Mouse (Mus musculus): Measurements from ENCODE around the gene Srrd.

Gene Srrd

DNA sequence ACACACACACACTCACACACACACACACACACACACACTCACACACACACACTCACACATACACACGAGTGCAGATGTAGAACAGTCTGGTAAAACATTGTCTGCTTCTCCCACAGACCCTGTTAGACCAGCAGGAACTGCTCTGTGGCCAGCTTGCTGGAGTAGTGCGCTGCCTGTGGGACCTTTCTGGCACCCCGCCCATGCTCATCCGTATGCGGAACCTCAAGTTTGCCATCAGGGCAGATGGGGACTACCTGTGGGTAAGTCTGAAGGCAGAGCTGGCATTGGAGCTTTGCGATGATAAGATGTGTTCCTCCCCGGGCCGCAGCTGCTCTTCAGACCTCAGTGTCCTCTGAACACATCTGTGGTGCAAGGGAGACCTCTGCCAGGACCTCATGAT, 6.3 kb upstream of the Srrd start:
- Histone ChIP-seq H3K27me3 (ENCODE audit: insufficient read depth, low read length) (no peaks in the 10 kb centered on the region), H3K4me3 (replicated peaks; ENCODE audit: low read length) (no peak overlapping the region), H3K4me1 (replicated peaks; ENCODE audit: low read depth, low read length) (no peaks in the 10 kb centered on the region), H3K9me3 (ENCODE audit: low read length) (no peaks in the 10 kb centered on the region), H3K36me3 (ENCODE audit: insufficient read depth, low read length) (peaks cover 94% of the 10 kb centered on the region)
- TF ChIP-seq NANOG (IDR thresholded peaks at IDR 0.05; ENCODE audit: borderline replicate concordance, low read length), result no peak
- TF ChIP-seq POU5F1 (IDR thresholded peaks at IDR 0.05; ENCODE audit: borderline replicate concordance, low read length), result no peak

GRCm38 (mm10) chr5:112346211-112346965, 3.5 kb upstream of the Srrd start:
- no peak for TF ChIP-seq NANOG (IDR thresholded peaks at IDR 0.05; ENCODE audit: borderline replicate concordance, low read length)
- no peak for TF ChIP-seq CTCF (conservative IDR thresholded peaks at IDR 0.05; ENCODE audit: low read length)
- no peak for TF ChIP-seq POU5F1 (IDR thresholded peaks at IDR 0.05; ENCODE audit: borderline replicate concordance, low read length)
- Histone ChIP-seq H3K36me3 (ENCODE audit: insufficient read depth, low read length) (peaks cover 68% of the 10 kb centered on the region), H3K4me3 (replicated peaks; ENCODE audit: low read length) (no peak overlapping the region), H3K9me3 (ENCODE audit: low read length) (no peaks in the 10 kb centered on the region), H3K27me3 (ENCODE audit: insufficient read depth, low read length) (no peaks in the 10 kb centered on the region), H3K4me1 (replicated peaks; ENCODE audit: low read depth, low read length) (peaks cover 20% of the 10 kb centered on the region)

GRCm38 (mm10) chr5:112344092-112344960, 1.5 kb upstream of the Srrd start:
- H3K27me3 ChIP-seq (ENCODE audit: insufficient read depth, low read length), result no peaks in the 10 kb centered on the region
- no peaks in the 10 kb centered on the region for H3K9me3 ChIP-seq (ENCODE audit: low read length)
- H3K36me3 ChIP-seq (ENCODE audit: insufficient read depth, low read length), result peaks cover 66% of the 10 kb centered on the region
- H3K4me3 ChIP-seq (replicated peaks; ENCODE audit: low read length), result no peak overlapping the region
- TF ChIP-seq POU5F1 (IDR thresholded peaks at IDR 0.05; ENCODE audit: borderline replicate concordance, low read length) (no peak), NANOG (IDR thresholded peaks at IDR 0.05; ENCODE audit: borderline replicate concordance, low read length) (no peak), CTCF (conservative IDR thresholded peaks at IDR 0.05; ENCODE audit: low read length) (no peak)
- peaks cover 26% of the 10 kb centered on the region for H3K4me1 ChIP-seq (replicated peaks; ENCODE audit: low read depth, low read length)

DNA sequence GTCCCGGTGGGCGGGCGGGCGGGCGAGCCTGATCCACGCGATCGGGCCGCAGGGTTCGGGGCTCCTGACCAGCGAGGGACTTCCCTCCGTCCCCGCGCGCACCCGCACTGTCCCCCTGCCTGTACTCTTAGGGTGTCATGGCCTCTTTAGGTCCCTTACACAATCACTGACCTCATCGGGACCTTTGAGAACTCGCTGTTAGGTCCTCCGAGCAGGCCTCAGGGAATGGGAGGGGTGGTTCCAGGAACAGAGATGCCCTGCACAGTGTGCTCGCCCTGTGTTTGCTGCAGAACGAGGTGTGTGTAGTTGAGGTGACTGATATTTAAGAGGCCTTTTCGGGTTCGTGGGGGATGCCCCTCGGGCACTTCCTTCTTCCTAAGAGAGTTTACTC, 360 bp upstream of the Srrd start:
- Histone ChIP-seq H3K9me3 (ENCODE audit: low read length) (no peaks in the 10 kb centered on the region), H3K4me3 (replicated peaks; ENCODE audit: low read length) (peak overlapping the region; percentile 96), H3K4me1 (replicated peaks; ENCODE audit: low read depth, low read length) (peaks cover 26% of the 10 kb centered on the region), H3K36me3 (ENCODE audit: insufficient read depth, low read length) (peaks cover 66% of the 10 kb centered on the region), H3K27me3 (ENCODE audit: insufficient read depth, low read length) (no peaks in the 10 kb centered on the region)
- no peak for TF ChIP-seq CTCF (conservative IDR thresholded peaks at IDR 0.05; ENCODE audit: low read length)
- TF ChIP-seq POU5F1 (IDR thresholded peaks at IDR 0.05; ENCODE audit: borderline replicate concordance, low read length), result no peak
- TF ChIP-seq NANOG (IDR thresholded peaks at IDR 0.05; ENCODE audit: borderline replicate concordance, low read length), result no peak

- no peak overlapping the region for H3K4me3 ChIP-seq (replicated peaks; ENCODE audit: low read length)
- H3K4me1 ChIP-seq (replicated peaks; ENCODE audit: low read depth, low read length), result peaks cover 28% of the 10 kb centered on the region
- TF ChIP-seq CTCF (conservative IDR thresholded peaks at IDR 0.05; ENCODE audit: low read length), result no peak
- TF ChIP-seq NANOG (IDR thresholded peaks at IDR 0.05; ENCODE audit: borderline replicate concordance, low read length), result no peak
- no peak for TF ChIP-seq POU5F1 (IDR thresholded peaks at IDR 0.05; ENCODE audit: borderline replicate concordance, low read length)
- no peaks in the 10 kb centered on the region for H3K27me3 ChIP-seq (ENCODE audit: insufficient read depth, low read length)
- H3K9me3 ChIP-seq (ENCODE audit: low read length), result no peaks in the 10 kb centered on the region
- H3K36me3 ChIP-seq (ENCODE audit: insufficient read depth, low read length), result peaks cover 69% of the 10 kb centered on the region
These were observed 3.6 kb downstream of the Srrd start for GRCm38 (mm10) chr5:112339215-112339614.

GRCm38 (mm10) chr5:112337004-112337403, 5.8 kb downstream of the Srrd start:
- no peak overlapping the region for H3K4me3 ChIP-seq (replicated peaks; ENCODE audit: low read length)
- peaks cover 25% of the 10 kb centered on the region for H3K4me1 ChIP-seq (replicated peaks; ENCODE audit: low read depth, low read length)
- no peaks in the 10 kb centered on the region for H3K9me3 ChIP-seq (ENCODE audit: low read length)
- no peak for TF ChIP-seq CTCF (conservative IDR thresholded peaks at IDR 0.05; ENCODE audit: low read length)
- no peak for TF ChIP-seq POU5F1 (IDR thresholded peaks at IDR 0.05; ENCODE audit: borderline replicate concordance, low read length)
- no peak for TF ChIP-seq NANOG (IDR thresholded peaks at IDR 0.05; ENCODE audit: borderline replicate concordance, low read length)
- no peaks in the 10 kb centered on the region for H3K27me3 ChIP-seq (ENCODE audit: insufficient read depth, low read length)
- H3K36me3 ChIP-seq (ENCODE audit: insufficient read depth, low read length), result peaks cover 91% of the 10 kb centered on the region

DNA sequence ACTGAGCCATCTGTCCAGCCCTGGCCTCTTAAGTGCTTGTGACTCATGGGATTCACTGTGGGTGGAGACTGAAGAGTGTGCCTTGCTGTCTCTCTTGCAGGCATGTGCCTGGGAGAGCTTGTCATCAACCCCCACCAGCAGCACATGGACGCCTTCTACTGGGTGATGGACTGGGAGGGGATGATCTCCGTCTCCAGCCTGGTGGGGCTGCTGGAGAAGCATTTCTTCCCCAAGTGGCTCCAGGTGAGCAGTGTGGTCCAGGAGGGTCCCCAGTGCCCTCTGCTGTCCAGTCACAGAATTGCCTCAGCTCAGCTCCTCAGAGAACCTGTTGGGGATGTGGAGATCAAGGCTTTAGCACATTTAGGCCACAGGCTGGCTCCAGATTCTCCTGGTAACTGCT, 7.4 kb downstream of the Srrd start:
- TF ChIP-seq CTCF (conservative IDR thresholded peaks at IDR 0.05; ENCODE audit: low read length) (peak; percentile 72), NANOG (IDR thresholded peaks at IDR 0.05; ENCODE audit: borderline replicate concordance, low read length) (no peak), POU5F1 (IDR thresholded peaks at IDR 0.05; ENCODE audit: borderline replicate concordance, low read length) (no peak)
- H3K4me3 ChIP-seq (replicated peaks; ENCODE audit: low read length), result no peak overlapping the region
- no peaks in the 10 kb centered on the region for H3K9me3 ChIP-seq (ENCODE audit: low read length)
- no peaks in the 10 kb centered on the region for H3K27me3 ChIP-seq (ENCODE audit: insufficient read depth, low read length)
- peaks cover 12% of the 10 kb centered on the region for H3K4me1 ChIP-seq (replicated peaks; ENCODE audit: low read depth, low read length)
- peaks cover 99% of the 10 kb centered on the region for H3K36me3 ChIP-seq (ENCODE audit: insufficient read depth, low read length)

- H3K36me3 ChIP-seq (ENCODE audit: insufficient read depth, low read length), result peaks cover 77% of the 10 kb centered on the region
These were observed 12.9 kb downstream of the Srrd start for GRCm38 (mm10) chr5:112329805-112330564.

More at GRCm38 (mm10) chr5:112329805-112330564, 12.9 kb downstream of the Srrd start:
- Histone ChIP-seq H3K27me3 (ENCODE audit: insufficient read depth, low read length) (no peaks in the 10 kb centered on the region), H3K9me3 (ENCODE audit: low read length) (no peaks in the 10 kb centered on the region), H3K4me3 (replicated peaks; ENCODE audit: low read length) (no peak overlapping the region), H3K4me1 (replicated peaks; ENCODE audit: low read depth, low read length) (peaks cover 39% of the 10 kb centered on the region)
- TF ChIP-seq POU5F1 (IDR thresholded peaks at IDR 0.05; ENCODE audit: borderline replicate concordance, low read length) (no peak), NANOG (IDR thresholded peaks at IDR 0.05; ENCODE audit: borderline replicate concordance, low read length) (no peak), CTCF (conservative IDR thresholded peaks at IDR 0.05; ENCODE audit: low read length) (no peak)
